Mouse (Mus musculus): Measurements from ENCODE around the gene Hace1.
A peak's percentile ranks its signal among the peaks of the same experiment; 100 is the strongest.
"Not testable (repeated sequence)": the region's sequence is repeated elsewhere in the genome, so short reads cannot be mapped to it uniquely, and the experiment has no call there.

The Hace1 gene

GRCm38 (mm10) chr10:45577731-45578297, at the start of gene Hace1:
TSS of gene Hace1 (plus strand) at chr10:45577829.
- DNase-seq, result peak; percentile 89

GRCm38 (mm10) chr10:45537334-45537733, 40.3 kb upstream of the Hace1 start:
- not testable (repeated sequence) for DNase-seq

- DNase-seq, result no peak
Measured at GRCm38 (mm10) chr10:45542726-45543125, 34.9 kb upstream of the Hace1 start.

GRCm38 (mm10) chr10:45546799-45547198, 30.8 kb upstream of the Hace1 start:
- no peak for DNase-seq

- peak; percentile 57 for DNase-seq
Measured at GRCm38 (mm10) chr10:45578298-45578821, 731 bp downstream of the Hace1 start.

GRCm38 (mm10) chr10:45583310-45583709, 5.7 kb downstream of the Hace1 start:
- no peak for DNase-seq

GRCm38 (mm10) chr10:45583829-45584228, 6.2 kb downstream of the Hace1 start:
- DNase-seq, result no peak

GRCm38 (mm10) chr10:45584311-45585102, 6.9 kb downstream of the Hace1 start:
- no peak for DNase-seq

- no peak for DNase-seq
Measured at GRCm38 (mm10) chr10:45605853-45606252, 28.2 kb downstream of the Hace1 start.

GRCm38 (mm10) chr10:45610727-45611126, 33.1 kb downstream of the Hace1 start:
- DNase-seq, result no peak

- no peak for DNase-seq
Measured at GRCm38 (mm10) chr10:45616012-45616411, 38.4 kb downstream of the Hace1 start.

GRCm38 (mm10) chr10:45619039-45619438, 41.4 kb downstream of the Hace1 start:
- DNase-seq, result no peak

GRCm38 (mm10) chr10:45631995-45632394, 54.4 kb downstream of the Hace1 start:
- no peak for DNase-seq

GRCm38 (mm10) chr10:45632641-45633040, 55.0 kb downstream of the Hace1 start:
- peak; percentile 14 for DNase-seq

- no peak for DNase-seq
Measured at GRCm38 (mm10) chr10:45635201-45635600, 57.6 kb downstream of the Hace1 start.

- no peak for DNase-seq
Measured at GRCm38 (mm10) chr10:45639762-45640161, 62.1 kb downstream of the Hace1 start.

GRCm38 (mm10) chr10:45654026-45654425, 76.4 kb downstream of the Hace1 start:
- DNase-seq, result no peak

- DNase-seq, result no peak
Measured at GRCm38 (mm10) chr10:45662015-45662414, 84.4 kb downstream of the Hace1 start.

- no peak for DNase-seq
Measured at GRCm38 (mm10) chr10:45668266-45668665, 90.6 kb downstream of the Hace1 start.

GRCm38 (mm10) chr10:45676796-45677195, 99.2 kb downstream of the Hace1 start:
- peak; percentile 22 for DNase-seq

- DNase-seq, result no peak
Measured at GRCm38 (mm10) chr10:45686191-45686590, 108.6 kb downstream of the Hace1 start.

- peak; percentile 50 for DNase-seq
Measured at GRCm38 (mm10) chr10:45694931-45695330, 117.3 kb downstream of the Hace1 start.

GRCm38 (mm10) chr10:45695522-45695921, 117.9 kb downstream of the Hace1 start:
- peak; percentile 9 for DNase-seq

GRCm38 (mm10) chr10:45698930-45699329, 121.3 kb downstream of the Hace1 start:
- no peak for DNase-seq
